Comparison of ENCODE assay signal across 1 mouse cellular context in the genomic region with DNA sequence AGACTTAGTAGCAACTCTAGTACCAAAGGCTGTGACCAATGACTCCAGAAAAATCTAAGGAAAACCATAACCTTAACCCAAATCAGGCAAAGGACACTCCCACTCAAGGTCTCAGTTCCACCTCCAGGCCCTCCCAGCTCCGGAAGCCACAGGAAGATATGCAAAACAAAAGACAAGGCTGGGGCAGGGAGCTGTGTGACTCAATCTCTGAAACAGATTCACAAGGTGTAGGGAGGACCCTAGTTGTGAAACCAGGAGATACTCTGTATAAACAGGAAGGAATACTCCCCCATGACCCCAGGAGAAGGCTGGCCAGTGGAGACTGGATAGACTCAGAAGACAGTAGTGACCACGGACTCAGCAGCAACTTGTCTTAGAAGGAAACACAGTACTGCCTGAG.
TF ChIP-seq lines count a peak whose summit lies in the region.

No protein-coding gene starts in this region.

TF ChIP-seq in CH12.LX, 34 proteins besides CTCF, POLR2A, EP300 and RAD21:
- TF ChIP-seq GABPA (IDR thresholded peaks at IDR 0.05; ENCODE audit: insufficient replicate concordance, low read depth, low read length) = no peak
- TF ChIP-seq IRF4 (IDR thresholded peaks at IDR 0.05; ENCODE audit: low read depth, low read length) = peak; percentile 60
TF ChIP-seq in CH12.LX: peak in this region for 1.
